Mouse (Mus musculus) thymus, postnatal 25 days (tissue): ENCODE results near the gene Gucy1b1.

Experiments used
- DNase-seq: peaks from one replicate; pipeline ENCODE4 v3.0.0; 2022

Gene Gucy1b1

GRCm38 (mm10) chr3:82030008-82030748 lies 44.3 kb downstream of the Gucy1b1 start:
- DNase-seq = no peak

GRCm38 (mm10) chr3:82029229-82029628 lies 45.3 kb downstream of the Gucy1b1 start:
- peak; percentile 18 for DNase-seq

- no peak for DNase-seq
These were observed 47.2 kb downstream of the Gucy1b1 start for GRCm38 (mm10) chr3:82027286-82027685.

GRCm38 (mm10) chr3:82023065-82023464 lies 51.4 kb downstream of the Gucy1b1 start:
- DNase-seq = no peak

GRCm38 (mm10) chr3:82022421-82022920 lies 52.0 kb downstream of the Gucy1b1 start:
- no peak for DNase-seq

- no peak for DNase-seq
These were observed 60.3 kb downstream of the Gucy1b1 start for GRCm38 (mm10) chr3:82014148-82014703.

- DNase-seq = no peak
These were observed 67.5 kb downstream of the Gucy1b1 start for GRCm38 (mm10) chr3:82007002-82007401.

GRCm38 (mm10) chr3:81995988-81996387 lies 78.5 kb downstream of the Gucy1b1 start:
- DNase-seq = peak; percentile 2

- no peak for DNase-seq
These were observed 79.1 kb downstream of the Gucy1b1 start for GRCm38 (mm10) chr3:81995371-81995770.

- DNase-seq = no peak
These were observed 84.0 kb downstream of the Gucy1b1 start for GRCm38 (mm10) chr3:81990531-81990930.

- no peak for DNase-seq
These were observed 84.8 kb downstream of the Gucy1b1 start for GRCm38 (mm10) chr3:81989692-81990141.

- no peak for DNase-seq
These were observed 86.9 kb downstream of the Gucy1b1 start for GRCm38 (mm10) chr3:81987628-81988027.

- DNase-seq = no peak
These were observed 88.4 kb downstream of the Gucy1b1 start for GRCm38 (mm10) chr3:81986103-81986502.

GRCm38 (mm10) chr3:81985100-81985499 lies 89.4 kb downstream of the Gucy1b1 start:
- no peak for DNase-seq

- no peak for DNase-seq
These were observed 91.2 kb downstream of the Gucy1b1 start for GRCm38 (mm10) chr3:81983120-81983895.
